Mouse (Mus musculus) stomach, postnatal 0 days (tissue): Measurements from ENCODE around the gene Prrx2.

Experiments
- CTCF ChIP-seq: IDR thresholded peaks from 2 replicates; pipeline ENCODE4 v1.5.1; 2016; ENCODE audit warnings: antibody characterized with exemption, low read depth, mild to moderate bottlenecking, moderate library complexity
- EP300 ChIP-seq: optimal IDR thresholded peaks from 2 replicates; pipeline ENCODE3; 2016; ENCODE audit warnings: antibody characterized with exemption

- TF ChIP-seq CTCF (no peak; the same call in 1 of the 2 replicates), EP300 (no peak)
Observed at GRCm38 (mm10) chr2:30796382-30796781, 38.4 kb upstream of the Prrx2 start.
